Mouse (Mus musculus): ENCODE measurements at regions not wholly inside any gene's neighbourhood (a gene's known extent, or its start where the extent isn't known, plus 50 kb on each side); places are given as distances from the start of the nearest gene placed in this dataset.

DNA sequence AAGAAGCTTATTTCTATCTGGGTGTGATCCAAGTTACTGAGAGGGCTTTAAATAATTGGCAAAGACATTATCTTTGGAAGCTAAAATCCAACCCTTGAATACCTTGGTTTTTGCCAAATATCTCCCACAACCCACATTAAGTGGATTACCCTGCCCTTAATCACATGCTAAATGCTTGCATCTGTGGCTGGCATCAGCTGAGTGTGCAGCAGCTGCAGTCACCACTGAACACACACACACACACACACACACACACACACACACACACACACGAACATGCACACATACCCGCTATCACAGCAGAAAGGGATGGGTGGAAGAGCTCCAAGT, 124.7 kb upstream of the Cpeb2 start:
- Histone ChIP-seq H3K9me3 (replicated peaks; ENCODE audit: low read length) (no peaks in the 10 kb centered on the region), H3K27ac (no peak overlapping the region), H3K4me3 (replicated peaks; ENCODE audit: low read depth, low read length) (no peak overlapping the region), H3K4me1 (replicated peaks; ENCODE audit: insufficient read depth, low read length) (no peaks in the 10 kb centered on the region), H3K27me3 (ENCODE audit: insufficient read depth, low read length) (no peaks in the 10 kb centered on the region), H3K36me3 (ENCODE audit: insufficient read depth, low read length) (no peaks in the 10 kb centered on the region), H3K9ac (ENCODE audit: low read depth, low read length) (no peak overlapping the region), H3K4me2 (ENCODE audit: low read length) (no peak overlapping the region)
- WGBS = 90% methylated on average over 2 of the region's 2 CpGs
- DNase-seq (ENCODE audit: low spot score) (no peak), ATAC-seq (replicated peaks; ENCODE audit: low FRiP score, low read depth) (no peak)
- TF ChIP-seq CTCF (IDR thresholded peaks at IDR 0.05; ENCODE audit: low read depth) = no peak

DNA sequence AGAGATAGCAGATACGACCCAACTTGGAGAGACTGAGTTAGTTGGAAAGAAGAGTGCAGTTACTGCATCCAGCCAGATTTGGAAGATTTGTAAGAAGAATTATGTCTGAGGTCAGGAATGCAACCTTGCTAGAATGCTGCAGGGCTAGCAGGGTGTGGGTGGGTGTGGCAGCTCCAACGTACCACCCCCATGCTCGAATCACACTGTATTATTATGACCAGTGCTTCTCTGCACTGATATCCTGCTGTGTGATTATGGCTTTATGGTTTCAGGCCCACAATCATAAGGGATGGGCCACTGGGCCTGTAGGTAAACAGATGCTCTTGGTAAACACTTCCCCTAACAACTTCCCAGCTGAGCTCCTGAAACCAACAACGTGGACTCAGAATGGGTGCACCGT, 122.8 kb upstream of the Cpeb2 start:
- H3K9ac ChIP-seq (ENCODE audit: low read depth, low read length) = no peak overlapping the region
- DNase-seq (ENCODE audit: low spot score) (no peak), ATAC-seq (replicated peaks; ENCODE audit: low FRiP score, low read depth) (no peak)
- no peaks in the 10 kb centered on the region for H3K36me3 ChIP-seq (ENCODE audit: insufficient read depth, low read length)
- H3K4me1 ChIP-seq (replicated peaks; ENCODE audit: insufficient read depth, low read length) = no peaks in the 10 kb centered on the region
- 59% methylated on average over 5 of the region's 5 CpGs for WGBS
- H3K27ac ChIP-seq = no peak overlapping the region
- no peak overlapping the region for H3K4me2 ChIP-seq (ENCODE audit: low read length)
- H3K4me3 ChIP-seq (replicated peaks; ENCODE audit: low read depth, low read length) = no peak overlapping the region
- H3K27me3 ChIP-seq (ENCODE audit: insufficient read depth, low read length) = no peaks in the 10 kb centered on the region
- H3K9me3 ChIP-seq (replicated peaks; ENCODE audit: low read length) = no peaks in the 10 kb centered on the region
- no peak for TF ChIP-seq CTCF (IDR thresholded peaks at IDR 0.05; ENCODE audit: low read depth)

DNA sequence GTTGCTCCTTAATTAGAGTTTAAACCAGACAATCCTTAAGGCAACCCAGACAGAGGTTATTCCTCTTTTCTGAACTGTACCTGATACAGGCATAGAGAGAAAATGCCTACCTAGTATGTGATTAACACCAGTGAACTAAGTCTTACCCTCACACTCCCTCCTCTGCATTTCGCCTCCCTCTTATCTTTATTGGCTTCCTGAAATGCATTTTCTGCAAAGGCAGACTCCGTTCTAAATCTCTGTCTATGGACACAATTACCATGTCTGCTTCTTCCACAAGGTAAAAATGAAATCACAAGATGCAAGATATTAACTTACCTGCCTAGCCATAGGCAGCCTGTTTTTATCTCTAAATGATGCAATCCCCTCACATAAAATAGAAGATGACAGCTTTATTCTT, 121.2 kb upstream of the Cpeb2 start:
- no peaks in the 10 kb centered on the region for H3K36me3 ChIP-seq (ENCODE audit: insufficient read depth, low read length)
- DNase-seq (ENCODE audit: low spot score) (no peak), ATAC-seq (replicated peaks; ENCODE audit: low FRiP score, low read depth) (no peak)
- H3K27ac ChIP-seq = no peak overlapping the region
- H3K4me3 ChIP-seq (replicated peaks; ENCODE audit: low read depth, low read length) = no peak overlapping the region
- H3K9me3 ChIP-seq (replicated peaks; ENCODE audit: low read length) = no peaks in the 10 kb centered on the region
- no peaks in the 10 kb centered on the region for H3K4me1 ChIP-seq (replicated peaks; ENCODE audit: insufficient read depth, low read length)
- no peak overlapping the region for H3K9ac ChIP-seq (ENCODE audit: low read depth, low read length)
- no peak overlapping the region for H3K4me2 ChIP-seq (ENCODE audit: low read length)
- TF ChIP-seq CTCF (IDR thresholded peaks at IDR 0.05; ENCODE audit: low read depth) = no peak
- 63% methylated on average over 2 of the region's 2 CpGs for WGBS
- H3K27me3 ChIP-seq (ENCODE audit: insufficient read depth, low read length) = no peaks in the 10 kb centered on the region

DNA sequence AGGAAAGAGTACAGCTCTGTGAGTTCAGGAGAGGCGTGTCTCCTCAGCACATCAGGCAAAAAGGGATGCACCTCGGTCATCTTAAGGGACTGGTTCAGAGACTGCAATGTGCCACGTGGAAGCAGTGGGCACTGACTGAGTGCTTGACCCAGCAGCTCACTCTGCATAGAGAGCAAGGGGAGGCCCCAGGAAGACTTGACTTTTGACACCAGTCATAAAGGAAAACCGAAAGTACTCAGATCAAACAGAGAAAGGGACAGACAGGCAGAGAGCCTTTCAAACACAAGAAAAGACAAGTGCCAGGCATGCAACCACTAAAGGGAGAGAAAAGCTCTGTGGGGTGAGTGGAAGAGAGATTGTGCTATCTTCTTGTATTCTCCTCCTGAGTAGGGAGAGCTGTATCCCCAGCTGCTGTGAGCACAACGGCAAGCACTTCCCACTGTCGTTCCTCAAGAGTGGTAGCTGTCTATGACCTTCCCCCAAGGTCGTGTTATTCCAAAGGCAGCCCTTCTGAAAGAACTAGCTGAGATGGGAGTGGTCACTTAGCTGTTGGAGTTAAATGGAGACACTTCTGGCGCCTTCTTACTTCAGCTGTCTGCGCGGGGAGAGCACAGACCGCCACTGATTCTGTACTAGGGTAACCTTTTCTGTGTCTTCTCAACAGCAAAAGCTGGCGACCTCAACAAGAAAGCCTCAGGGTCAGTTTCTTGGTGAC, 119.4 kb upstream of the Cpeb2 start:
- WGBS = 62% methylated on average over 12 of the region's 12 CpGs
- ATAC-seq (replicated peaks; ENCODE audit: low FRiP score, low read depth) = no peak

DNA sequence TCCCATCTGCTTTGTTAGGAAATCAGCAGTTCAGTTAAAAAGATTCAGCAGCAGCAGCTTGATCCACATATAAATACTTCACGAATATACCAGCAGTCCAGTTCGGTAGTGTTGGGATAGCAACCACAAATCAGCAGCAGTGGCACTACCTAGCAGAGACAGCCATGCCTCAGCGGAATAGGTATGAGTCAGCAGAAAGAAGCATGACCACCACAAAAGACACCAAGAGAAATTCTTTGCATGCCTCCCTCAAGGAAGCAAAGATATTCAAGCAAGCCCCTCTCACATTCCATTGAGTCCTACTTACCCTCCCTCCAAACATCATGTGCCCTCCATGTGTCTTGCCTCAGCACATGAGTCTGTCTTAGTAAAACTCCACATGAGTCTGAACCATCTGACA, 117.5 kb upstream of the Cpeb2 start:
- no peaks in the 10 kb centered on the region for H3K27me3 ChIP-seq (ENCODE audit: insufficient read depth, low read length)
- H3K27ac ChIP-seq = no peak overlapping the region
- DNase-seq (ENCODE audit: low spot score) (no peak), ATAC-seq (replicated peaks; ENCODE audit: low FRiP score, low read depth) (no peak)
- no peaks in the 10 kb centered on the region for H3K4me1 ChIP-seq (replicated peaks; ENCODE audit: insufficient read depth, low read length)
- H3K4me2 ChIP-seq (ENCODE audit: low read length) = no peak overlapping the region
- no peak overlapping the region for H3K9ac ChIP-seq (ENCODE audit: low read depth, low read length)
- H3K4me3 ChIP-seq (replicated peaks; ENCODE audit: low read depth, low read length) = no peak overlapping the region
- no peak for TF ChIP-seq CTCF (IDR thresholded peaks at IDR 0.05; ENCODE audit: low read depth)
- 93% methylated on average over 3 of the region's 3 CpGs for WGBS
- H3K9me3 ChIP-seq (replicated peaks; ENCODE audit: low read length) = no peaks in the 10 kb centered on the region
- H3K36me3 ChIP-seq (ENCODE audit: insufficient read depth, low read length) = no peaks in the 10 kb centered on the region

More for the DNA sequence above, 119.4 kb upstream of the Cpeb2 start:
- H3K27ac ChIP-seq = no peak overlapping the region
- no peaks in the 10 kb centered on the region for H3K27me3 ChIP-seq (ENCODE audit: insufficient read depth, low read length)
- no peaks in the 10 kb centered on the region for H3K36me3 ChIP-seq (ENCODE audit: insufficient read depth, low read length)
- H3K4me3 ChIP-seq (replicated peaks; ENCODE audit: low read depth, low read length) = no peak overlapping the region
- H3K4me1 ChIP-seq (replicated peaks; ENCODE audit: insufficient read depth, low read length) = no peaks in the 10 kb centered on the region
- no peak overlapping the region for H3K4me2 ChIP-seq (ENCODE audit: low read length)
- DNase-seq (ENCODE audit: low spot score) = no peak
- H3K9ac ChIP-seq (ENCODE audit: low read depth, low read length) = no peak overlapping the region
- H3K9me3 ChIP-seq (replicated peaks; ENCODE audit: low read length) = no peaks in the 10 kb centered on the region
- TF ChIP-seq CTCF (IDR thresholded peaks at IDR 0.05; ENCODE audit: low read depth) = no peak

DNA sequence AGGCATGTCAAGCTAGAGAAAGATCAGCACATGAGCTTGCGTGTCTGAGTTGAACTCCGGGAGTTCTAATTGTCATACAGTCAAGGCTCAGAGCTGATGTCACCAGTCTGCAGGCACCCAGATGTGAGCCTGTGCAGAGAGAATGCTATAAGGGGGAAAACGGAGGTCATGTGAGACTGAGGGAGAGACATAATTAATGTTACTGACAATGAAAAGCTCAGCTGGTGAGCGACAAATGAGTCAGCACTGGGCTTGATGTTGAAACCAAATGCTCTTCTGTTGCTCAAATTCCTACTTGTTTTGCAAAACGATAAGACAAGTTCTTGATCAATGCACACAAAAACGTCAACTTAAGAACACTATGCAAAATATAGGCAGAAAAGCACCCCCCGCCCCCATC, 116.1 kb upstream of the Cpeb2 start:
- H3K27ac ChIP-seq = no peak overlapping the region
- TF ChIP-seq CTCF (IDR thresholded peaks at IDR 0.05; ENCODE audit: low read depth) = no peak
- no peak for ATAC-seq (replicated peaks; ENCODE audit: low FRiP score, low read depth)

DNA sequence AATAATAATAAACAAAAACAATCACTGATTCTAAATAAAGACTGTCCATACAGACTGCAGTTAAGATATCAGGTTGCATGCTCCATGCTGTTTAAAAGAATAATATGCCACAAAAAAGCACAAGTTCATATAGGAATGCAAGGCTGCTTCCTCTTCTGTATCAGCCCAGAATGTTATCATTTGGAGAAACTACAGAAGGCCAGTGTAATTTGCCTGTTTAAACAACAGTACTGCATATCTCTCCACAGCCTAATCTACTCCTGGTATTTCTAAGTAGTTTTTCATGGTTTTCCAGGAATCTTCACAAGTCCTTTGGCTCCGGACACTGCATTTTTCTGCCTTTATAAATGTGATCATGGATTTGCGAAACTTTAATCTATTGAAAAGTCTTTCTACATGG, 111.9 kb upstream of the Cpeb2 start:
- WGBS = 91% methylated on average over 2 of the region's 2 CpGs
- no peaks in the 10 kb centered on the region for H3K27me3 ChIP-seq (ENCODE audit: insufficient read depth, low read length)
- no peak overlapping the region for H3K27ac ChIP-seq
- DNase-seq (ENCODE audit: low spot score) (no peak), ATAC-seq (replicated peaks; ENCODE audit: low FRiP score, low read depth) (no peak)
- H3K9me3 ChIP-seq (replicated peaks; ENCODE audit: low read length) = no peaks in the 10 kb centered on the region
- H3K4me3 ChIP-seq (replicated peaks; ENCODE audit: low read depth, low read length) = no peak overlapping the region
- H3K4me2 ChIP-seq (ENCODE audit: low read length) = no peak overlapping the region
- H3K9ac ChIP-seq (ENCODE audit: low read depth, low read length) = no peak overlapping the region
- no peak for TF ChIP-seq CTCF (IDR thresholded peaks at IDR 0.05; ENCODE audit: low read depth)
- no peaks in the 10 kb centered on the region for H3K36me3 ChIP-seq (ENCODE audit: insufficient read depth, low read length)
- no peaks in the 10 kb centered on the region for H3K4me1 ChIP-seq (replicated peaks; ENCODE audit: insufficient read depth, low read length)

More for the DNA sequence above, 116.1 kb upstream of the Cpeb2 start:
- Histone ChIP-seq H3K4me2 (ENCODE audit: low read length) (no peak overlapping the region), H3K9me3 (replicated peaks; ENCODE audit: low read length) (no peaks in the 10 kb centered on the region), H3K9ac (ENCODE audit: low read depth, low read length) (no peak overlapping the region), H3K36me3 (ENCODE audit: insufficient read depth, low read length) (no peaks in the 10 kb centered on the region), H3K4me3 (replicated peaks; ENCODE audit: low read depth, low read length) (no peak overlapping the region), H3K27me3 (ENCODE audit: insufficient read depth, low read length) (no peaks in the 10 kb centered on the region), H3K4me1 (replicated peaks; ENCODE audit: insufficient read depth, low read length) (no peaks in the 10 kb centered on the region)
- 56% methylated on average over 7 of the region's 7 CpGs for WGBS
- DNase-seq (ENCODE audit: low spot score) = no peak

Measured in kidney, postnatal 0 days (tissue).